Mouse (Mus musculus): ENCODE results near the gene Ifi205. TPM values are rescaled to one million over a fixed set of nuclear protein-coding genes. Genes with fewer than 3 reads are reported as not detected.
"Not testable (repeated sequence)": the region's sequence is repeated elsewhere in the genome, so short reads cannot be mapped to it uniquely, and the experiment has no call there.

Ifi205 gene
- polyA plus RNA-seq, 1 experiment from 2014 or later = not detected

DNA sequence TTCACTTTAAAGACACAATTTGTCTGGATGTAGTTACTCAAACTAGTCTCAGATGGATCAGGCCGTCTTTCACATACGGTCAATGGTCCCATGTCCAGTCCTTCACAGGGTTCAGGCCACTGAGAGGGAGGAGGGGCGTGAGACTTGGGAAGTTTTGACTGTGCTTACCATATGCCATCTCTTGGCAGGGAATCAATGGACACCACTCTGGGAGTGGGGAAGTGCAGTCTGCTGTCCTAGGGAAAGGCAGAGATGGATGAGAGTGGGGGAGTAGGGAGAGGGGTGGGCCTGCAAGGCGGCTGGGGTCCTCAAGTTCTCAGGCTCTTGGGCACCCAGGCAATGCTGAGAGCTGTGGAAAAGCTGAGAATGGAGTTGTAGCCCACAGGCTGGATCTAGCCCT lies 36.6 kb downstream of the Ifi205 start:
- DNase-seq (ENCODE audit: low spot score) = no peak
- no peaks in the 10 kb centered on the region for H3K36me3 ChIP-seq (ENCODE audit: control insufficient read depth, insufficient read depth, low read length)
- WGBS = 82% methylated on average over 4 of the region's 4 CpGs
- H3K4me3 ChIP-seq (ENCODE audit: low read depth, low read length) = no peak overlapping the region
- no peaks in the 10 kb centered on the region for H3K27me3 ChIP-seq (ENCODE audit: control insufficient read depth, insufficient read depth, low read length)
- no peaks in the 10 kb centered on the region for H3K4me1 ChIP-seq (replicated peaks; ENCODE audit: control insufficient read depth, insufficient read depth, low read length)
- H3K27ac ChIP-seq (ENCODE audit: low read depth, low read length) = no peak overlapping the region
- H3K4me2 ChIP-seq (ENCODE audit: low read depth, low read length, severe bottlenecking) = no peak overlapping the region
- no peak overlapping the region for H3K9ac ChIP-seq (ENCODE audit: low read length)
- no peaks in the 10 kb centered on the region for H3K9me3 ChIP-seq (ENCODE audit: control insufficient read depth, low read length)
- peak; percentile 33; the same call in 1 of the 2 replicates for ATAC-seq (replicated peaks; ENCODE audit: low FRiP score)

DNA sequence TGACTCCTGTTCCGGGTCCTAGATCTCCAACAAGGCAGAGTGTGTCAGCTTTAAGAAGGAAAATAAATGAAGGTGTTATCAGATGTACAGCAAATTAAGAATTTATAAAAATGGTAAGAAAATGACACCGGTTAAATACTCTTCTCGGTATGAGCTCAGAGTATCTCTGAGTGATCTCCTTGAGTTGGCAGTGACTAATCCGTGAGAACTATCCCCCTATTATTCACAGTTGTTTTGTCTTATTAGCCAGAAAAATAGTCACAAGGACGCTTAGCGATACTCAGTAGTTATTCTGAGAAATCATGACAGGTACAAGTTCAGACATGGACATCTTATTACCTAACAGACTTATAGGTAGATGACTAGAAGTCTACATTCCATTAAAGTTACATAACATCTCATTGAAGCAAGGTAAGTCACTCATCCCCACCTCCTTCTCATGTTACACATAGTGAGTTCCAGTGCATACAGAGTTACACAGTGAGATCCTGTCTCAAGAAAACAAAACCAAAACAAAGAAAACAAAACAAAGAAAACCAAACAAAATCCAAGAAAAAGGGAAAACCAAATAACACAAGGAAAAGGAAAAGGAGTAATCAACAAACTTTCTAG lies 48.8 kb downstream of the Ifi205 start, which contains the start of gene Ifi202b:
Ifi202b (minus strand) TSS at position 51 of the 612 bp plus-strand sequence.
- not testable (repeated sequence) for ATAC-seq (replicated peaks; ENCODE audit: low FRiP score); H3K4me2 ChIP-seq (ENCODE audit: low read depth, low read length, severe bottlenecking); H3K9ac ChIP-seq (ENCODE audit: low read length); H3K4me3 ChIP-seq (ENCODE audit: low read depth, low read length); DNase-seq (ENCODE audit: low spot score); H3K27ac ChIP-seq (ENCODE audit: low read depth, low read length); H3K27me3 ChIP-seq (ENCODE audit: control insufficient read depth, insufficient read depth, low read length); H3K36me3 ChIP-seq (ENCODE audit: control insufficient read depth, insufficient read depth, low read length); H3K9me3 ChIP-seq (ENCODE audit: control insufficient read depth, low read length); H3K4me1 ChIP-seq (replicated peaks; ENCODE audit: control insufficient read depth, insufficient read depth, low read length)
- 89% methylated on average over 6 of the region's 6 CpGs for WGBS

DNA sequence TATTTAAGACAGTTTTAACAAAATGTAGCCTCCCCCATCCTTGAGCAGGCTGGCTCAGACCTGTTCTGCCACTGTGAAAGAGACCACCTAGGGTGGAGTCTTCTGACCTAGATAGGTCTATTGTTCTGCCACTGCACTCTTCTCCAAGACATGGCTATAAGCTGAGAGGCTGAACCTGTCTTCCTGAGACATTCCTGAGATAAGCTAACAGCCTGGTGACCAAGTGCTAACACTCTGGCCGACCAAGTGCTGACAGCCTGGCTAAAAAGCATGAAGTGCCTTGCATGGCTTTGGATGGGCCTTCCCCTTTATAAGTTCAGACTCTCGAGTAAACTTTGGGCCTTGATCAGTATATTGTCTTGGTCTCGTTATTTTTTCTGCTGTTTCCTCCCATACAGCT lies 50.6 kb downstream of the Ifi205 start:
- not testable (repeated sequence) for H3K4me1 ChIP-seq (replicated peaks; ENCODE audit: control insufficient read depth, insufficient read depth, low read length); H3K4me2 ChIP-seq (ENCODE audit: low read depth, low read length, severe bottlenecking); ATAC-seq (replicated peaks; ENCODE audit: low FRiP score); H3K9ac ChIP-seq (ENCODE audit: low read length); H3K27me3 ChIP-seq (ENCODE audit: control insufficient read depth, insufficient read depth, low read length); H3K4me3 ChIP-seq (ENCODE audit: low read depth, low read length); H3K27ac ChIP-seq (ENCODE audit: low read depth, low read length); H3K9me3 ChIP-seq (ENCODE audit: control insufficient read depth, low read length); H3K36me3 ChIP-seq (ENCODE audit: control insufficient read depth, insufficient read depth, low read length); DNase-seq (ENCODE audit: low spot score)
- WGBS = 63% methylated on average over 3 of the region's 3 CpGs

- no peak overlapping the region for H3K4me2 ChIP-seq (ENCODE audit: low read depth, low read length, severe bottlenecking)
- H3K4me3 ChIP-seq (ENCODE audit: low read depth, low read length) = no peak overlapping the region
- H3K9ac ChIP-seq (ENCODE audit: low read length) = no peak overlapping the region
- H3K36me3 ChIP-seq (ENCODE audit: control insufficient read depth, insufficient read depth, low read length) = no peaks in the 10 kb centered on the region
- H3K4me1 ChIP-seq (replicated peaks; ENCODE audit: control insufficient read depth, insufficient read depth, low read length) = no peaks in the 10 kb centered on the region
- H3K27ac ChIP-seq (ENCODE audit: low read depth, low read length) = no peak overlapping the region
- no peak for ATAC-seq (replicated peaks; ENCODE audit: low FRiP score)
- no peaks in the 10 kb centered on the region for H3K27me3 ChIP-seq (ENCODE audit: control insufficient read depth, insufficient read depth, low read length)
- no peak for DNase-seq (ENCODE audit: low spot score)
- H3K9me3 ChIP-seq (ENCODE audit: control insufficient read depth, low read length) = no peaks in the 10 kb centered on the region
These were observed 54.0 kb downstream of the Ifi205 start for GRCm38 (mm10) chr1:173977622-173978021.

- H3K4me3 ChIP-seq (ENCODE audit: low read depth, low read length) = no peak overlapping the region
- H3K27ac ChIP-seq (ENCODE audit: low read depth, low read length) = no peak overlapping the region
- no peaks in the 10 kb centered on the region for H3K4me1 ChIP-seq (replicated peaks; ENCODE audit: control insufficient read depth, insufficient read depth, low read length)
- no peaks in the 10 kb centered on the region for H3K36me3 ChIP-seq (ENCODE audit: control insufficient read depth, insufficient read depth, low read length)
- DNase-seq (ENCODE audit: low spot score) (no peak), ATAC-seq (replicated peaks; ENCODE audit: low FRiP score) (no peak)
- H3K27me3 ChIP-seq (ENCODE audit: control insufficient read depth, insufficient read depth, low read length) = no peaks in the 10 kb centered on the region
- H3K9me3 ChIP-seq (ENCODE audit: control insufficient read depth, low read length) = no peaks in the 10 kb centered on the region
- no peak overlapping the region for H3K9ac ChIP-seq (ENCODE audit: low read length)
- H3K4me2 ChIP-seq (ENCODE audit: low read depth, low read length, severe bottlenecking) = no peak overlapping the region
These were observed 58.5 kb downstream of the Ifi205 start for GRCm38 (mm10) chr1:173973111-173973510.

Other genes starting within 250 kb of the Ifi205 start
- gene Ifi211, start 118.8 kb downstream of the Ifi205 start, polyA plus RNA-seq (2014; fragmentation: Nextera tagmentation; extraction: Ambion mirVana) = 0.51 TPM in 1 of 2 replicates, not detected in the other
- 0.65 TPM in 1 of 2 replicates, not detected in the other for gene Mndal, start 89.3 kb downstream of the Ifi205 start, polyA plus RNA-seq (2014; fragmentation: Nextera tagmentation; extraction: Ambion mirVana)
- gene Ifi203, start 89.1 kb downstream of the Ifi205 start, polyA plus RNA-seq (2014; fragmentation: Nextera tagmentation; extraction: Ambion mirVana) = 0.09 TPM in 1 of 2 replicates, not detected in the other
- not detected in 2 replicates for gene Ifi202b, start 49.1 kb downstream of the Ifi205 start, polyA plus RNA-seq (2014; fragmentation: Nextera tagmentation; extraction: Ambion mirVana)
- gene Olfr433, start 8.9 kb upstream of the Ifi205 start, polyA plus RNA-seq (2014; fragmentation: Nextera tagmentation; extraction: Ambion mirVana) = not detected in 2 replicates
- not detected in 2 replicates for gene Olfr432, start 17.4 kb upstream of the Ifi205 start, polyA plus RNA-seq (2014; fragmentation: Nextera tagmentation; extraction: Ambion mirVana)
- not detected in 2 replicates for gene Olfr430, start 34.8 kb upstream of the Ifi205 start, polyA plus RNA-seq (2014; fragmentation: Nextera tagmentation; extraction: Ambion mirVana)
- gene Olfr429, start 52.5 kb upstream of the Ifi205 start, polyA plus RNA-seq (2014; fragmentation: Nextera tagmentation; extraction: Ambion mirVana) = not detected in 2 replicates
- not detected in 2 replicates for gene Olfr427, start 65.1 kb upstream of the Ifi205 start, polyA plus RNA-seq (2014; fragmentation: Nextera tagmentation; extraction: Ambion mirVana)
- 0.36 and 0.57 TPM in 2 replicates for gene Olfr231, start 89.4 kb upstream of the Ifi205 start, polyA plus RNA-seq (2014; fragmentation: Nextera tagmentation; extraction: Ambion mirVana)
- gene Olfr424, start 99.7 kb upstream of the Ifi205 start, polyA plus RNA-seq (2014; fragmentation: Nextera tagmentation; extraction: Ambion mirVana) = not detected in 2 replicates
- gene Olfr420, start 123.8 kb upstream of the Ifi205 start, polyA plus RNA-seq (2014; fragmentation: Nextera tagmentation; extraction: Ambion mirVana) = not detected in 2 replicates
- 2.7 and 3.5 TPM in 2 replicates for gene Spta1, start 141.0 kb upstream of the Ifi205 start, polyA plus RNA-seq (2014; fragmentation: Nextera tagmentation; extraction: Ambion mirVana)
- gene Olfr419, start 220.3 kb upstream of the Ifi205 start, polyA plus RNA-seq (2014; fragmentation: Nextera tagmentation; extraction: Ambion mirVana) = not detected in 2 replicates

Data from forebrain, embryonic 11.5 days (tissue).